Mouse (Mus musculus) midbrain, embryonic 10.5 days (tissue): Measurements from ENCODE around the gene Lcn5. TPM values are rescaled to one million over a fixed set of nuclear protein-coding genes. Genes with fewer than 3 reads are reported as not detected.
A peak's percentile ranks its signal among the peaks of the same experiment; 100 is the strongest.
"Not testable (repeated sequence)": the region's sequence is repeated elsewhere in the genome, so short reads cannot be mapped to it uniquely, and the experiment has no call there.

ENCODE experiments used
- DNase-seq: peaks from one replicate; pipeline ENCODE4 v3.0.0-alpha.2; 2017; ENCODE audit warnings: low spot score
- H3K27ac ChIP-seq: fragments of 300-500 bp; sonication (generic); replicated peaks from 2 replicates; pipeline ENCODE4 v1.5.1; 2016; ENCODE audit warnings: mild to moderate bottlenecking
- H3K27me3 ChIP-seq: fragments of 300-500 bp; sonication (generic); 2 replicates; pipeline ENCODE4 v1.6.1; 2016; ENCODE audit warnings: low read depth, mild to moderate bottlenecking; ENCODE audit not compliant: poor library complexity, severe bottlenecking
- H3K36me3 ChIP-seq: fragments of 300-500 bp; sonication (generic); 2 replicates; pipeline ENCODE4 v1.6.1; 2016; ENCODE audit warnings: mild to moderate bottlenecking, moderate library complexity
- H3K4me1 ChIP-seq: fragments of 300-500 bp; sonication (generic); 2 replicates; pipeline ENCODE4 v1.6.1; 2016
- H3K4me3 ChIP-seq: fragments of 300-500 bp; sonication (generic); 2 replicates; pipeline ENCODE4 v1.5.1; 2016; ENCODE audit warnings: mild to moderate bottlenecking, moderate library complexity
- H3K9me3 ChIP-seq: fragments of 300-500 bp; sonication (generic); replicated peaks from 2 replicates; pipeline ENCODE4 v1.6.1; 2016; ENCODE audit warnings: mild to moderate bottlenecking
- WGBS: fragments of 180-500 bp; shearing (Covaris S2); methylation state at CpG from one replicate; pipeline ENCODE4 v1.1.7; 2016; 5-methylcytosine and 5-hydroxymethylcytosine counted together
- polyA plus RNA-seq: library from polyadenylated mRNA; unstranded; fragments of >200 nt; fragmentation: Nextera tagmentation; extraction: Ambion mirVana; gene quantifications from 2 replicates; pipeline ENCODE4 v1.2.1, GENCODE M21; 2016

Lcn5 gene
- polyA plus RNA-seq, 1 experiment from 2014 or later, result not detected

DNA sequence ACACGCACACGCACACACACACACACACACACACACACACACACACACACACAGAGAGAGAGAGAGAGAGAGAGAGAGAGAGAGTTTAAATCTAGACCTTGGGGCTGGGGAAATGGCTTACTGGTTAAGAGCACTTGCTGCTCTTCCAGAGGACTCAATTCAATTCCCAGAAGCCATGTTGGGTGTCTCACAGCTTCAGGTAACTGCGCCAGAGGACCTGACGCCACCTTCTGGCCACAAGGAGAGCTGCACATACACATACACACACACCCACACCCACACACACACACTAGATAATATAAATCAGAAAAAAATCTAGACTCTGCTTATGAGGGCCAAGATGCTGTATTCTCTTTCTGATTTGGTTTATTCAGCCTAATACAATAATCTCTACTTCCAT is 29.2 kb downstream of the Lcn5 start:
- no peaks in the 10 kb centered on the region for H3K27me3 ChIP-seq
- 78% methylated on average over 4 of the region's 4 CpGs for WGBS
- DNase-seq, result no peak
- H3K4me1 ChIP-seq, result no peaks in the 10 kb centered on the region
- no peak overlapping the region for H3K4me3 ChIP-seq
- H3K9me3 ChIP-seq, result no peaks in the 10 kb centered on the region
- H3K36me3 ChIP-seq, result no peaks in the 10 kb centered on the region
- H3K27ac ChIP-seq, result no peak overlapping the region

DNA sequence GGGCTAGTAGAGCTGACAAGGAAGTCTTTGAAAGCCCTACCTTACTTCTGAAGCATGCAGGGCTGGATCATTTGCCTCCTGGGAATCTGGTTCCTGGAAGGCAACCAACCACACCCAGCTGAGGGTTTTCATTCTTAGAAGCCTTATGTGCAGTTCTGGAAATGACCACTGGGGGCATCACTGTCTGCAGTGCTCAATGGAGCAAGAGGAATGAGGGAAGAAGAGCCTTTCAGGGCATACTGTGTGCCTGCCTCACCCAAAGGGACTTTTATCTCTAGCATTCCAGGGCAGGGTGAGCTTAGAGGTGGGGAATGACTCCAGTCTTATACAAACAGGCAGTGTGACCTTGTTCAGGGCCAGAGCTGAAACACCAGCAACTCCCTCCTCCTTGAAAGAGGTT is 36.9 kb downstream of the Lcn5 start:
- Histone ChIP-seq H3K27me3 (no peaks in the 10 kb centered on the region), H3K27ac (no peak overlapping the region), H3K4me3 (no peak overlapping the region), H3K4me1 (no peaks in the 10 kb centered on the region), H3K36me3 (no peaks in the 10 kb centered on the region), H3K9me3 (no peaks in the 10 kb centered on the region)
- peak; percentile 62 for DNase-seq

DNA sequence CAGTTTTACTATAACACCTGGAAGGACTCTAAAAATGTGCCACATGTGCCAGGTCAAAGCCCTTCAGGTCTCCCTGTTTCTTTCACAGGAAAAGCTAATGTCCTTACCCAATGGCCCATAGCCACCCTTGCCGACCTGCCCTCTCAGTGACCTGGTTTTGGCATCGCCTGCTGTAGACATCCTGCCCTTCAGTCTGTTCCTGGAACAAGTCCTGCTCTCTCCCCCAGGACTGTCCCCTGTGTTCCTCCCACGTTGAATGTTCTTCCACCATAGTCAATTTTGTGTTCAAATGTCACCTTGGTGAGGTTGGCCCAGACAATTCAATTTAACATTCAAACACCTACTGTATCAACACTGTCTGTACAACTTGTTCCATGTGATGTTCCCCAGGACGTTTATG is 39.2 kb downstream of the Lcn5 start:
- Histone ChIP-seq H3K9me3 (no peaks in the 10 kb centered on the region), H3K27ac (no peak overlapping the region), H3K4me3 (no peak overlapping the region), H3K27me3 (no peaks in the 10 kb centered on the region), H3K36me3 (no peaks in the 10 kb centered on the region), H3K4me1 (no peaks in the 10 kb centered on the region)
- DNase-seq, result no peak
- 75% methylated on average over 4 of the region's 4 CpGs for WGBS

DNA sequence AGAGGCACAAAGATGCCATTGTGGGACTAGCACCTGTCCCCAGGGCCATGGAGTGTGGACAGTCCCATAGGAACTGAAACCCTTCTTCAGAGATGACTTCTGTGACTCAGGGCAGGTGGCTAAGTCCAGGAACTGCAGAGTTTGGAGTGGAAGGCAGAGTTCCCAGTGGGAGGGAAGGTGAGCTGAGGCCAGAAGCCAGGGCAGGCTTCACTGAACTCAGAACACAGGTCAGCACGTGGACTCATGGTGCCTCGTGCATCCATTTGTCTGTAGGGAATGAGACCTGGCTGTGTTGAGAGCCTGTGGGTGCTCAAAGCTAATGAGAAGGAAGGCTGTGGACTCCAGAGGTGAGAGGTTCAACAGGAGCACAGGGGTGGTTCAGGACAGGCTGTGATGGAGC is 40.9 kb downstream of the Lcn5 start:
- H3K27me3 ChIP-seq, result no peaks in the 10 kb centered on the region
- H3K4me3 ChIP-seq, result no peak overlapping the region
- no peak for DNase-seq
- no peaks in the 10 kb centered on the region for H3K4me1 ChIP-seq
- no peaks in the 10 kb centered on the region for H3K9me3 ChIP-seq
- no peaks in the 10 kb centered on the region for H3K36me3 ChIP-seq
- WGBS, result 89% methylated on average over 2 of the region's 2 CpGs
- H3K27ac ChIP-seq, result no peak overlapping the region

DNA sequence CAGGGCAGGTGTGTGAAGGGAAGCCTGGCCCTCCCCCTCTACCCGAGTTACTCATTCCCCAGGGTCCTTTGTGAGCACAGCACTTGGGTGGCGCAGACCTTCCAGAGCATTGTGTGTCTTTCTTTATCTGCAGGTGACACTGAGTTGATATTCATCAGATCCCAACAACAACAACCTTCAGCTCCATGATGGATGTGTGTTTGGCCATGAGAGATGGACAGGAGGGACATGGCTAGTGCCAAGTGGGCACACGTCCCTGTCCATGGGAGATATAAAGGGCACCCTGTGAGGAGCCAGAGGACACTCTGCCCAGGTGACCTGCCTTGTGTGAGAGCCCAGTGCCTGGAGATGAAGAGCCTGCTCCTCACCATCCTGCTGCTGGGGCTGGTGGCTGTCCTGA is 42.0 kb downstream of the Lcn5 start, which contains the start of gene Obp2a:
TSS of gene Obp2a (plus strand) at position 301 of the 400 bp plus-strand sequence.
- H3K27me3 ChIP-seq, H3K4me1 ChIP-seq, H3K36me3 ChIP-seq, DNase-seq, H3K27ac ChIP-seq, H3K9me3 ChIP-seq, H3K4me3 ChIP-seq: not testable (repeated sequence)
- WGBS, result 85% methylated on average over 3 of the region's 3 CpGs

DNA sequence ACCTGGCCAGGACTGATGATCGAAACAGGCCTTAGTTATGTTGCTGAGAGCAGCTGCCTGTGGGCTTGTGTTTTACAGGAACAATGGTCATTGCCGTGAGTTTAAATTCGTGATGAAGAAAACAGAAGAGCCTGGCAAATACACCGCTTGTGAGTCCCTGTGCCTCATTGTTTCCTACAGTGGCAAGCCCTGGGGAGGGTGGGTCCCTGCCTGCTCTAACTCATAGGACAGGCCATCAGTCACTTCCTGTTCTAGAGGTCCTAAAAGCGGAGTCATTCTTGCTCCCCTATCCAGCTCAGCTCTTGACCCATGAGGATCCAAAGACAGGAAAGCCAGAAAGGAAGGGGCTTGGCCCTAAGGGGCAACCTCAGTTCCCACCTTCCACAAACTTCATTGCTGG is 43.2 kb downstream of the Lcn5 start:
- Histone ChIP-seq H3K4me3 (no peak overlapping the region), H3K27me3 (no peaks in the 10 kb centered on the region), H3K9me3 (no peaks in the 10 kb centered on the region), H3K27ac (no peak overlapping the region), H3K4me1 (no peaks in the 10 kb centered on the region), H3K36me3 (no peaks in the 10 kb centered on the region)
- DNase-seq, result no peak
- WGBS, result 86% methylated on average over 5 of the region's 5 CpGs

DNA sequence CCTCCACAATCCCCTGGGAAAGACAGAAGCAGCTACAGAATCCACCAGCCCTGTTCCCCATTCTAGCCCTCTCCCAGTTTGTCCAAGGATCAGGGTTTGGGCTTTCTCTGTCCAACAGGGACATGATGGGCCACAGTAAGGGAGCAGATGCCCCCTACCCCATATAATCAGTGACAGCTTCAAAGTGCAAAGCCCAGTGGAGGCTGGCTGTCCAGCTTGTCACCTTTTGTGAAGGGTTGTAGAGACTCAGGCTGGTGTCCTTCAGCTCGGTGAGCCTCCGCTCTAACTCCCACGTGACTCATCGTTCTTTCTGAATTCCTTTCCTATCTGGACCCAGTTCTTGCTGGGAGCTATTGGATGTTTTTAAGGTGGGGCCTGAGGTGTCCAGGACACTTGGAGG is 46.0 kb downstream of the Lcn5 start:
- Histone ChIP-seq H3K36me3 (no peaks in the 10 kb centered on the region; the same call in 1 of the 2 replicates), H3K27ac (no peak overlapping the region), H3K9me3 (no peaks in the 10 kb centered on the region), H3K4me1 (peaks cover 18% of the 10 kb centered on the region), H3K27me3 (no peaks in the 10 kb centered on the region), H3K4me3 (no peak overlapping the region)
- 86% methylated on average over 4 of the region's 4 CpGs for WGBS
- no peak for DNase-seq

DNA sequence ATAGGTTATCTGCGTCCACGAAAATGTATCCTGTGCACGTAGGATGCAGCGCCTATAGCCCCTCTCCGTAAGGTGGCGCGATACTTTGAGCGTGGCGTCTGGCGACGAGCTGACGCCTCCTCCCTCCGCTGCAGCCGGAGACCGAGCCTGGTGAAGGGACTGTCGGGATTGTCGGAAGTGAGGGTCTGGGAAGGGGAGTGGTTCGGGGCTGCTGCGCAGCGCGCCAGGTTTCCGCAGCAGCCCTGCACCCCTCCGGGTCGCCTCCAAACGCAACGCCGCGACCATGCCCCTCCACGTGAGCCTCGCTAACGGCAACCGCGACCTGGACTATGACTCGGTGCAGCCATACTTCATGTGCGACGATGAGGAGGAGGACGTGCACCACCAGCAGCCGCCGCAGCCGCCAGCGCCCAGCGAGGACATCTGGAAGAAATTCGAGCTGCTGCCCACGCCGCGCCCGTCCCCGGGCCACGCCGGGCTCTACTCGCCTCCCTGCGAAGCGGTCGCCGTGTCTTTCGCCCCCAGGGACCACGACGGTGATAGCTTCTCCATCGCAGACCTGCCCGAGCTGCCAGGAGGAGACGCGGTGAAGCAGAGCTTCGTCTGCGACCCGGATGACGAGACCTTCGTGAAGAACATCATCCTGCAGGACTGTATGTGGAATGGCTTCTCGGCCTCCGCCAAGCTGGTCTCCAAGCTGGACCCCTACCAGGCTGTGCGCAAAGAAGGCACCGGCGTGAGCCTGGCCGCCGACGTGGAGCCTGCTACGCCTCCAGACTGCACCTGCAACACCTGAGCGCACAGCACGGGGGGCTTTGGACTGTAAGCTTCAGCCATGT is 49.1 kb downstream of the Lcn5 start, which contains the start of gene Bmyc:
TSS of gene Bmyc (plus strand) at position 97 of the 839 bp plus-strand sequence.
- Histone ChIP-seq H3K36me3 (no peaks in the 10 kb centered on the region; the same call in 1 of the 2 replicates), H3K4me1 (peaks cover 26% of the 10 kb centered on the region), H3K4me3 (peak within 1 kb of the TSS; percentile 90), H3K27ac (peak within 1 kb of the TSS; percentile 86), H3K9me3 (no peaks in the 10 kb centered on the region), H3K27me3 (no peaks in the 10 kb centered on the region)
- WGBS, result under 1% methylated on average over 78 of the region's 78 CpGs
- peak; percentile 88 for DNase-seq

DNA sequence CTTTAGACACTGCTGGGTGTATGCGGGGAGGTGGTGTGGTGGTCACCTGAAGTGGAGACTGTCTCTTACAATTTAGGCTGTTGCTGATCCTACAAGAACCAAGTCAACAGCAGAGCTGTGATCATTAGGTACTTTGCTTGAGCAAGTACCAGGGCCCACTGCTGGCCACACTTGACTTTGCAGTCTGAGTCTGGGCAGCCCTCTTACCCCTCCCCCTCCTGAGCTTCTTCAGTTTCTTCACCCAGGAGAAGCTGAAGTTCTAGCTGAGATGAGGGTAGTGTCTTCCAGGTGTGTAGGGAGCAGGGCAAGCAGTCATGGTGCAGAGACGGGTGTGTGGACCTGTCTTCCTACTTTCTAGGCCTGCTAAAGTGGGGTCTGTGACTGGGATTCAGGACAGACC is 50.4 kb downstream of the Lcn5 start:
- Histone ChIP-seq H3K36me3 (no peaks in the 10 kb centered on the region; the same call in 1 of the 2 replicates), H3K27me3 (no peaks in the 10 kb centered on the region), H3K4me3 (no peak overlapping the region), H3K27ac (no peak overlapping the region), H3K4me1 (peaks cover 30% of the 10 kb centered on the region), H3K9me3 (no peaks in the 10 kb centered on the region)
- peak; percentile 27 for DNase-seq
- WGBS, result 83% methylated on average over 2 of the region's 2 CpGs

DNA sequence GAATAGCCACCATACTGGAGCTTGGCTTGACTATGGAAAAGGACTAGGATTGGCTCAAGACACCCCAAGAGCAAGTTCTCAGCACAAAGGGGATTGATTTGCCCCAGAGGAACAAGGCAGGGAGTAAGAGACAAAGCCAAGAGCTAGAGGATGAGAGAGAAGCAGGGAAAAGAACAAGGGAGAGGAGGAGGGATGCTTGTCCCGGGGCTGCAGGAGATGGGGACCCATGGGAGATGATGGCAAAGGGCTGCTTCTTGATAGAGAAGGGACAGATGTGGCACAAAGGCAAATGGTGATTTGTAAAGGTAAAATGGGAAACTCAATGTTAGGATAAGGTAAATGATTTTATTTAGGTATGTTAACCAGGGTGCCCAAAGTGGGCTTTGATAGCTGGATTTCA is 51.3 kb downstream of the Lcn5 start:
- not testable (repeated sequence) for H3K36me3 ChIP-seq, H3K27ac ChIP-seq, DNase-seq, H3K9me3 ChIP-seq, H3K27me3 ChIP-seq, H3K4me3 ChIP-seq
- 93% methylated on average over 1 of the region's 1 CpGs for WGBS
- peaks cover 30% of the 10 kb centered on the region for H3K4me1 ChIP-seq

DNA sequence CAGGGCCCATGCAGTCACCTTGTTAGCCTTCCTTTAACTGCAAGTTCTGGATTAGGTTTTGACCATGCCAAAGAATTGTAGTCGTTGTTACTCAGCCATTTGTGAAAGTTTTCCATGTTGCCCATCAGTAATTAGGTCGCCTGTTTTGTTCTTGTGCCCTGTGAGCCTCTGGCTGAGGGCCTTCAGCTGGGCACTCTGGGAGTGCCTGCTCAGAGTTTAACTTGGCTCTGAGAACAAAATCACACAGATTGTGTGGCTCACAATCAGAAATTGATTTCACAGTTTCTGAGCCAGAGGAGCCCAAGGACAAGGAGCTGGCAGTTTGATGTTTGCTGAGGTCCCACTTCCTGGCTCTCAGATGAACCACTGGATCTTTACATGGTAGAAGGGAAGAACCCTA is 52.0 kb downstream of the Lcn5 start:
- H3K9me3 ChIP-seq, DNase-seq, H3K27ac ChIP-seq, H3K36me3 ChIP-seq, H3K27me3 ChIP-seq, H3K4me3 ChIP-seq: not testable (repeated sequence)
- WGBS, result 86% methylated on average over 2 of the region's 2 CpGs
- peaks cover 30% of the 10 kb centered on the region for H3K4me1 ChIP-seq
